Mouse (Mus musculus): Measurements from ENCODE around the gene Gja4.

Gja4 gene

DNA sequence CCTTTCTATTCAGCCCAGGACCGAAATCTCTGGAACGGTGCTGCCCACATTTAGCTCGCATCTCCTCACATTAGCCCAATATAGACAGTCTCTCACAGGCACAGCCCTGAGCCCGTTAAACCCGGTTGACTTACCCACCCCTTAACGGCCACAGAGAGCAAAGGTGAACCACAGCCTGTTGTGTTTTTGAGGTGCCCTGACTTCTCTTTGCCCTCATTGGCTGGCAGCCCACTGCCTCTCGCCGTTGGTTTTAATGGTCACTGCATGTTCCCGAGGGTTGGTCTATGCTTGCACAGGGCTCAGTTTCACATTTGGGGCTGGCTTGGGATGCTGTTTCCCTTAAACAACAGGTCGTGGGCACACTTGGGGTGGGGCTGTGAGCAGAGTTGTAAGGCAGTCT is 10.5 kb upstream of the Gja4 start:
- no peak for DNase-seq (ENCODE audit: low spot score)

DNA sequence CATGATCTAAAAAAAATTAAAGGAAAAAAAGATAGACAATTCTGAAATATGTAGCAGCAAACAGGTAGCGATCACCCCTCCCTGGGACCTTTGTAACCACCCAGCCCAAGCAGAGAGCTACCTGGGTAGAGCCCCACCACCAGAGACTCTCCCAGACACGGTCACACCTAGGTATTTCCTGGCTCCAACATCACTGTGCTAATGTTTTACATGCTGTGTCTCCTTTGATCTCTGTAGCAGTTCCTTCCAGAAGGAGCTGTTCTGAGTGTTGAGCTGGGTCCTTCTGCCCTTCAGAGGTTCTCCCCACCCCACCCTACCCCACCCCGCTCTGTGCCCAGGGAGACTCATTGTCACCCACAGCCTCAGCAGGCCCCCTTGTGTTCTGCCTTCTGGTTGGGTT is 9.8 kb upstream of the Gja4 start:
- no peak for DNase-seq (ENCODE audit: low spot score)

DNA sequence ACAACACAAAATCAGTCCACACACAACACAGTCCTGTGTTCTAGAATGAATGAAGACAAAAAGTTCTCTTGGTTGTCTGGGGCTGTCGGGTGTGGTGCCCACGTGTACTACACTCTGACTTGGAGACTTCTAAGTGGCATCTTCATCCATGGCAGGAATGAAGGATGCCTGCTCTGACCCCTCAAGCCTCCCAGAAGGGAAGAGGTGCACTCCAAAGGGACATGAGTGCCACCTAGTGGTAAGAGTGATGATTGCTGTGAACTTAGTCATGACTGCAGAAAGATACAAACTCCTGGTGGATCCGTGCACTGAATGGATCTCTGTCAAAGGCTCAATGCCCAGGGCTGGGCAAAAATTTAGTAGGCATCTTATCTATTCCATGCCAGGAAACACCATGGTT is 5.8 kb upstream of the Gja4 start:
- no peak for DNase-seq (ENCODE audit: low spot score)

DNA sequence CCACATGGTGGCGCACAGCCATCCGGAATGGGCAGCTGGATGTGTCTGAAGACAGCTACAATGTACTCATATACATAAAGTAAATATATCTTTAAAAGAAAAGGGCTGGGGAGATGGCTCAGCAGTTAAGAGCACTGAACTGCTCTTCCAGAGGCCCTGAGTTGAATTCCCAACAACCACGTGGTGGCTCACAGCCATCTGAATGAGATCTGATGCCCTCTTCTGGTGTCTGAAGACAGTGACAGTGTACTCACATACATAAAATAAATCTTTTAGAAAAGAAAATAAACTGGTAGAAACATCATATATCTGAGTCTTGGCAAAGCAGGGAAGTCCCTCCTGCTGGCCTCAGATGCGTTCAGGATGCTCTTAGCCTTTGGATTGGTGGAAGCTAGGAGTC is 3.3 kb upstream of the Gja4 start:
- DNase-seq (ENCODE audit: low spot score) = no peak

DNA sequence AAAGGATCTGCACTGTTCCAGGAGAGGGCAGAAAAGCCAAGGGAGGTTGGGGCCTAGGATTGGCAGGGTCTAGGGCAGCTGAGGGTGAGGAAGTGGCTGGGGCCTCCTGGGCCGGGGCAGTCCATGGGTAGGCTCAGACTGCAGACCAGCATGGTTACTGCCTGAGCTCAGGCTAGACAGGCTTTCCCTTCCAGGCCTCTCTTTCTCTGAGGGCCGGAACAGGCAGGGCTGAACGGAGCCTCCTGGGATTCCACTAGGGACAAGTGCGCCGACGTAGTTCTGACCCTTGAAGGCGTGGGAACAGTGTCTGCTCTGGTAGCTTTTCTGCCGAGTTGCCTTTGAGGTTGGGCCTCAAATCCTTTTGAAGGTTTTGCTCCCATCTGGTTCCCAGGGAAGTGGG is 1.9 kb upstream of the Gja4 start:
- DNase-seq (ENCODE audit: low spot score) = no peak

DNA sequence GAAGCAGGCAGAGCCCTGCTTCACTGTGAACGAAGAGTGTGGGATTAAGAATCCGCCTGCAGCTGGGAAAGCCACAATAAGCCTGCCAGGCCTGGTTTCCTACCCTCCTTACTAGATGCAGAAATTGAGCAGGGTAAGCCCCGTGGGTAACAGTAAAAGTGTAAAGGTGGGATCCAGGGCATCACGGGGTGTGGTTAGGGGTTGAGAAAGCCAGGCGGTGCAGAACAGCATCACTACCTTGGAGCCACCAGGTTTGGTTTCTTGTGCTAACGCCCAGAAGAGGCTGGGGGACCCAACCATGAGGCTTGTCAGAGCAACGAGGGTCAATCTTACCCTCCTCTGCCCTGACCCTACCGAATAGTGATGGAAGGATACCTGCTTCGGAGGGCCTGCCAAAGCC is 746 bp upstream of the Gja4 start:
- DNase-seq (ENCODE audit: low spot score) = no peak

DNA sequence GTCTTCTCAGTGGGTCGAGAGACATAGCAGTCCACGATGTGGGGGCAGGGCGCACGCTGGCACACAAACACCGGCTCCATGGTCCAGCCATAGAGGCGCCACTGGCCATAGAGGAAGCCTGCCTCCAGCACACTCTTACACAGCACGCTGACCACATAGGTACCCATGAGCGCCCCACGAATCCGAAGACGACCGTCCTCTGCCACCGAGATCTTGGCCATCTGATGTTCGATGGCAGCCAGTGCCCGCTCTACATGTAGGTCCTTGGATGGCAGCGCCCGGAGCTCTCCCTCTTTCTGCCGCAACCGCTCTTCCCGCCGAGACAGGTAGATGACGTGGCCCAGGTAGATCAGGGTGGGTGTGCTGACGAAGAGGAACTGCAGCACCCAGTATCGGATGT is 1.5 kb downstream of the Gja4 start:
- DNase-seq (ENCODE audit: low spot score) = no peak

DNA sequence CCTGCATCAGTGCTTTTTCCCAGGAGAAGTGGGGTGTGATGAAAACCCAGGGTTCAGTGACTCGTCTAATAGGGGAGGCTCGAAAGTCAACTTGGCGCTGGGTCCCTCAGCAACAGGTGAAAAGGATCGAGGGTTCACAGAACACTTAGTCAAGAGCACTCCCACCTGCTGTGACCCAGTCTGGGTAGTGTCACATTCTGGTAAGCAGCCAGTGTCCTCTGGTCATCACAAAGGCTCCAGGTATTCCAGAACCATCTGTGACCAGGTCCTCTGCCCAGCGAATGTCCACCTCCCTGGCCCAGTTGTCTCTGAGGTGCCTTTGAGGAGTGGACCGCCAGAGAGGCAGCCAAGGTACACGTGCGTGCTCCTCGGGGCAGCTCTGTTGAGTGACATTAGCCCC is 2.3 kb downstream of the Gja4 start:
- no peak for DNase-seq (ENCODE audit: low spot score)

DNA sequence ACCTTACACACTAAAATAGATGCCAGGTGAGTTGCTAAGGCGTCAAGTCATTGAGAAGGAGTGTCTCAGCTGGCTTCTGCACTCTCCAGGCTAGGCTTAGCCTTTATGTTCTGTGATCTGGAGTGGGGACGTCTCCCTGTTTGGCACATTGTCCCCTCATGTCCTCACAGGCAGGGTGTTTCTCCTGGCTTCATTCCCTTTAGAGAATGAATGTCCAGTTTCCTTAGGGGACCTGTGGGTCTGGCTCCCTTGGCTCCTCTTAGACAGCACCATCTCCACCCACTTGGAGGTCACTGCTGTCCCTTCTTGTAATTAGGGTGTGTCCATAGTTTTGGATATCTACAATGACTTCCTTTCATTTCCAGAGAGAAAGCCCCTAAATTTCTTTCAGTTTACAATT is 6.9 kb downstream of the Gja4 start:
- no peak for DNase-seq (ENCODE audit: low spot score)

DNA sequence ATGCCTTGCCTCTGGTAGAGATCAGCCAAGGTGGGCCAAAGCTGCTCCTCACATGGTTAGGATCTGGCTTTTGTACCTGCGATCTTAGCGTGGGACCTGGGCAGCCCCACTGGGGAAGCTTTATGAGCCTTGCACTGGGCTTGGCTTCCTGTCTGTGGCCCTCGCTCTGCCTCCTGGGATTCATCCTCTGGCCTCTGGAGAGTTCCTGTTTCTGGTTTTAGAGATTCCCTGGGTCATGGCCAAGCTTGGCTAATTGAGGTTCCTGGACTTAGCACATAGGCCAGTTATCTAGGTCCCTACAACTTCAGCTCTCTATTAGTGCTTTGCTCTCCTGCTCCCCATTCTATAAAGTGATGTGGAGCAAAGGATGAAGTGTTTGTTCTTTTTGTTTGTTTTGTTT is 10.0 kb downstream of the Gja4 start:
- no peak for DNase-seq (ENCODE audit: low spot score)

DNA sequence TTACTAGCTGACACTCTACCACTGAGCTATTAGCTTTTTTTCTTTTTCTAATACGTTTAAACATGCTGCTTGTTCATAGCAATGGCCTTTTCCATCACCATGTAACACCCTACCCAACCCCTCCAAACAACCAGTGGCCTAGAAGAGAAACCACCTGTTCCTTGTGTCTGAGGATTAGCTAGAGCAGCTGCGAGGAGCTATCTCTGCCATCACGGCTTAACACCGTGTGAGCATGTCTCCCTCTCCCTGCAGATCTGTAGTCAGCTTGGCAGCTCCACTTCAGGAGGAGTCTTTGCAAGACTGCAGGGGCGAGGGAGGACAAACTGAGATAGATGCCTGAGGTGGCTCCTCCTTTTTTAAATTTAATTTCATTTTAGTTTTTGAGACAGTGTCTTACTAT is 13.3 kb downstream of the Gja4 start:
- no peak for DNase-seq (ENCODE audit: low spot score)

DNA sequence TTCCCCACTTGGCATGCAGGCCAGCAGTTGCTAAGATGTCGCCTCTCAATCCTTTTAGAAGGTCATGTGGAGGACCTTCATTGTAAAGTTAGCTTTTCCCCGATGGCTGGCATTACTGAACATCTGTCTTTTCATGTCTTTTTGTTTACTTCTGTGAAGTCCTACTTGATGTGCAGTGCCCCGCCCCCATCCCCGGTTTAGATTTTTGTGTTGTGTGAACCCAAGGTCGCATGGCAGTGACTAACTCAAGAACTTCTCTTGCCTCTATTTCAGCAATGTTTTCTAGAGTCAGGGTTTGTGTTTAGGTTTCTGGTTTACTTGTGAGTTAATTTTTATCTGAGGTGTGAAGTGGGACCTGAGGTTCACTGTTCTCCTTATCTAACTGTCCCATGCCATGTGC is 21.2 kb downstream of the Gja4 start:
- DNase-seq (ENCODE audit: low spot score) = no peak

DNA sequence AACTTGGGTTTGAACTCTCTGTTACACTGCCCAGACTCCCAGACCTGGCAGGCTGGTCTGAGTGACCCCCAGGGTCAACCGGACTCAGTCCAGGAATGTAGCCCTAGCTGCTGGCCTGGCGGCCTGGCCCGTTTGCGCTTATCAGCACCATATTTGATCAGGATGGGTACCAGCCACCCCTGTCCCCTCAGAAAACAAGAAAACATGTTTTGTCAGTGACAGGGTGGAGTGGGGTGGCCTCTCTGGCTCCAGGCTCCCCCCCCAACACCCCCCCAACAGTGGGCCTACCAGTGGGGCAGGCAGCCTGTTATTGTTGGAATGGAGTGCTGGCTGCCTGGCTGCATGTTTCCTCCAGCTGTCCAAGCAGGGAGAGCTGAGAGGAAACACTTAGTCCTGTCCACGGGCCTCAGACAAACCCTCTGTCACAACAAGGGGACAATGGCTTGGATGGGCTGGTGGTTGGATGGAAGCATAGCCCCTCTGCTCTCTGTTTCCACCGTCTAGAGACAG is 24.7 kb downstream of the Gja4 start:
- DNase-seq (ENCODE audit: low spot score) = no peak

DNA sequence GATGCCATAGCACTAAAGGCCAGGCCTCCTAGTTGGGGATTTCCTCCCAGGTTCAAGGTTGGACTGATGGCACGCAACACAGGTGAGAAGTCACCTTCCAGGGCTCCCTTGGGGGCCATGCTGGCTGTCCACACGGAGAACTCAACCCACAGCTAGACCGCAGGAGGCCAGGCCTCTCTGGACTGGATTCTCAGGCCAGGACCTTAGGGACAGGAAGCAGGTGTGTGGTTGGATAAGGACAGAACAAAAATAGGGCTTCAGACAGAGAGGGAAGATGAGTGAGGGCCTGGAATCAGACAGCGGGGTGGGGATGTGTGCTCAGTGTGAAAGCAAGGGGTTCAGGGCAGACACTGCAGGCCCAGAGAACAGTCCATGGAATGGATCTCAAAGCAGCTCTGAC is 26.9 kb downstream of the Gja4 start:
- no peak for DNase-seq (ENCODE audit: low spot score)

DNA sequence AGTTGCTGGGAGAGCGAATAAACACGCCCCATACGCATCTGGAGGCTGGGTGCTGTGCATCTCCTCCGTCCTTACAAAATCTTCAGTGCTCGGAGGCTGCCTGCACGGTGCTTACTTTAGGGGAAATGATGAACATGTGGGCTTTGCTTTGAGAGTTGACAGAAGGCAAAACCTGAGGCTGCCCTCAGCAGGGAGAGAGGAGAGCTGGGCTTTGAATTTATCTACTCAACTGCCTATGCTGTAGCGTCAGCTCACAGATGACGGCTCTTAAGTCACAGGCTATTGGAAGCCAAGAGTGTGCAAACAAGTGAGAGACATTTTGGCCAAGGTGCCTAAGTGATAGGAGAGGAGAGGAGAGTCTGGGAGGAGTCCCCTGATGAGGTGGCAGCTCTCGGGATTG is 34.6 kb downstream of the Gja4 start:
- DNase-seq (ENCODE audit: low spot score) = no peak

DNA sequence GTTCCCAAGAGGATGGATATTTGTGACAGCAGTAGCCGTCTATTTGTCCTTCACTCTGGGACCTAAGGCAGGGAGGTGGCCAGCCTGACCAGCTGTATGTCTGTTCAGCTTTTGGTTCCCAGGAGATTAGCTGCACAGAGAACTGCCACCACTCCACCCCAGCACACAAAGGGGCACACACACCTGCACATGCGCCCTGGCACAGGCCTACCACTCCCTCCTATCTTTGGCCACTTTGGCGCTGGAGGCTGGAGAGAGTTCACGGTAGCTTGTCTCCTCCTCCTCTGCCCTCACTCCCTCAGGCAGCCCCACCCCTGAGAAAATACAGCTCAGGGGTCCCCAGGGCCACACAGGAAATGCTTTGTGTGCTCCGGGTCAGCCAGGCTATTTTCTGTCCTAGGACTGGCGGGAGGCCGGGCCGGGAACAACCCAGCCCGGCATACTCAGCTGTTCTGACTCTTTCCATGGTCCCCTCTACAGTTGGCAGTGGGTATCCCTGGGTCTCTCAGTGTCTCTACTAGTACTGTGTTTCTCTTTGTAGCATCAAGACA is 35.3 kb downstream of the Gja4 start:
- no peak for DNase-seq (ENCODE audit: low spot score)

DNA sequence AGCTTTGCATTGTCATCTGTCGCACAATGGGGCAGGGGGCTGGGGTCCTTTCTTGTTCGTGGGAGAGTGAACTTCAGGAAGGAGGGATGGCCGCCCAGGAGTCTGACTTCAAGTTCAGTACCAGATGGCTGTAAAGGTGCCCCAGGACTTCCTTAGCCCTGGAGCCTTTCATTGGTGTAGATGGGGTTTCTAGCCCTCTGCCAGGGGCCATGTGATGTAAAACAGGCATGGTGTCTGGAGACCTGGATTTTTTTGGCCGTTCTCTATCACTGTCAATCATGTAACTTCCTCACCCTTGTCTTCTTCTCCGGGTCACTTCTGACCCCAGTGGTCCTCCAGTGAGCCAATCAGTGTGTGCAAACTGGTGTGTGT is 49.7 kb downstream of the Gja4 start:
- no peak for DNase-seq (ENCODE audit: low spot score)

DNA sequence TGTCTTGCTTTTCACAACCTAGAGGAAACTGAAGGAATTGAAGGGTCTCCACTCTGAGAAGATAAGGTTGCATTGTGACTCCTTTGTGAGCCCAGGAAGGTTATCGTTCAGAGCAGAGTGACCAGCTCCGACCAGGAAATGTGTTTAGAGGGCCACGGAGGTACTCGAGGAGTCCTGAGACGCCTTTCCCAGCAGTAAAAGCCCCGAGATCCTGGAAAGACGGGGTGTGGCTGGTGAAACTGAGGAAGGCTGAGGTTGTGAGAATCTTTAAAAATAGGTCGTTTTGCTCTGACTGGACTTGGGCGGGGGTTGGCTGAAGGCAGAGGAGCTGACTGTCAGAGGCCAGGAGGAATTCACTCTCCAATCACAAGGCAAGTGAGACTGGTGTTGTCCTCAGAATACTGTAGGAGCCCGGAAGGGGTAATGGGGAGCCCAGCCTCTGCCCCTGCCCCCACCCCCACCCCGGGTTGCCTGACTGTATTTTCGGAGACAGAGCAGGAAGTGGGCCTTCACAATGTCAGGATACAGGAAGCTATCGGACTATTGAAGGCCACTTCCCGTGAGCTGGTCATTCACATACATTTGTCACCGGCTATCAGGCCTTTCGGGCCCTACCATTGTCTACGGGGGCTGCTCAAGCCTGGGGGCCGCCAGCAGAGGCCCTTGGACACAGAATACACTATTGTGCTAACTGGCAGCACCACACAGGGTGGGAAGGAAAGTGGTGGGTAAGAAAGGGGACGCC is 50.2 kb downstream of the Gja4 start:
- no peak for DNase-seq (ENCODE audit: low spot score)

DNA sequence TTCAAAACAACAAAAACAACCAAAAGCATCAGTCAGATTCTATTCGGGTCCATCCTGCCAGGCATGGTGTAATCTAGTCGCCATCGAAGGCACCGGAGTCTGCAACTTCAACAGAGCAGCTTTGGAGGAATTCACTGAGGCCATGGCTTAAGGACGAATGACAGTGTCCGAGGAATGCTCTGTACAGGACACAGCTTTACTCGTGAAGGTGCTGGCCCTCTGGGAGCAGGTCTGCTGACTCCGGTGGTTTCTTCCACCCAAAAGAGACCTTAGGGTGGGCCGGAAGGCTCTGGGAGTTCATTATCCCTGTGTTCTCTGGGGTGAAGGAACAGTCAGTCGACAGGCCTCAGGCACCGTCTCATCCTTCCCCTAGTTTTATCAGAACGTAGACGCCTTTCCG is 52.2 kb downstream of the Gja4 start:
- DNase-seq (ENCODE audit: low spot score) = no peak
